Mouse (Mus musculus) liver, embryonic 14.5 days (tissue): Measurements from ENCODE around the gene Gpr87.

Experiments
- CTCF ChIP-seq: IDR thresholded peaks from 2 replicates; pipeline ENCODE4 v1.5.1; 2016; ENCODE audit warnings: antibody characterized with exemption, low read depth, control low read depth
- EP300 ChIP-seq: IDR thresholded peaks from 2 replicates; pipeline ENCODE4 v1.6.1; 2016; ENCODE audit warnings: antibody characterized with exemption, low read depth

- no peak for TF ChIP-seq CTCF
- TF ChIP-seq EP300 = no peak
Measured at GRCm38 (mm10) chr3:59131081-59131480, 63.8 kb downstream of the Gpr87 start.
